Mouse (Mus musculus) T-helper 2 cell (primary cell): Measurements from ENCODE around the gene Clec3b.

Experiments used
- in situ Hi-C: fragments of 300-600 bp; cut with MboI, MseI; formaldehyde crosslinking; loops from one replicate; pipeline ENCODE4 v1.15.1; 2025; ENCODE audit warnings: high pct_unique_total_duplicates

The Clec3b gene

GRCm38 (mm10) chr9:123152026-123152425 is 1.3 kb downstream of the Clec3b start:
- in situ Hi-C loops = loop anchor here (10.0 kb wide), 1 partner anchor 293 kb away; no protein-coding TSS in a partner anchor

- in situ Hi-C loops = loop anchor here (10.0 kb wide), 1 partner anchor 292 kb away; no protein-coding TSS in a partner anchor
Measured at GRCm38 (mm10) chr9:123153121-123153520, 2.4 kb downstream of the Clec3b start.

GRCm38 (mm10) chr9:123156910-123157361 is 6.2 kb downstream of the Clec3b start:
- in situ Hi-C loops = loop anchor here (10.0 kb wide), 1 partner anchor 288 kb away; no protein-coding TSS in a partner anchor

GRCm38 (mm10) chr9:123157699-123158098 is 7.0 kb downstream of the Clec3b start:
- in situ Hi-C loops = loop anchor here (10.0 kb wide), 1 partner anchor 287 kb away; no protein-coding TSS in a partner anchor

- in situ Hi-C loops = loop anchor here (10.0 kb wide), 1 partner anchor 287 kb away; no protein-coding TSS in a partner anchor
Measured at GRCm38 (mm10) chr9:123158125-123158836, 7.5 kb downstream of the Clec3b start.

- in situ Hi-C loops = loop anchor here (10.0 kb wide), 1 partner anchor 285 kb away; no protein-coding TSS in a partner anchor
Measured at GRCm38 (mm10) chr9:123159330-123159729, 8.6 kb downstream of the Clec3b start.

- in situ Hi-C loops = loop anchor here (5.0 kb wide), 1 partner anchor 91 kb away; no protein-coding TSS in a partner anchor
Measured at GRCm38 (mm10) chr9:123161792-123162191, 11.0 kb downstream of the Clec3b start.

GRCm38 (mm10) chr9:123162985-123163694 is 12.4 kb downstream of the Clec3b start:
- in situ Hi-C loops = loop anchor here (5.0 kb wide), 1 partner anchor 89 kb away; no protein-coding TSS in a partner anchor

GRCm38 (mm10) chr9:123165781-123166443 is 15.2 kb downstream of the Clec3b start:
- in situ Hi-C loops = no loop called here

GRCm38 (mm10) chr9:123173760-123174159 is 23.0 kb downstream of the Clec3b start:
- in situ Hi-C loops = no loop called here

- in situ Hi-C loops = no loop called here
Measured at GRCm38 (mm10) chr9:123174356-123174755, 23.6 kb downstream of the Clec3b start.

GRCm38 (mm10) chr9:123177380-123178048 is 26.8 kb downstream of the Clec3b start:
- in situ Hi-C loops = no loop called here

GRCm38 (mm10) chr9:123180003-123180402 is 29.3 kb downstream of the Clec3b start:
- in situ Hi-C loops = no loop called here

GRCm38 (mm10) chr9:123183226-123183625 is 32.5 kb downstream of the Clec3b start:
- in situ Hi-C loops = no loop called here

- in situ Hi-C loops = no loop called here
Measured at GRCm38 (mm10) chr9:123185546-123185945, 34.8 kb downstream of the Clec3b start.

- in situ Hi-C loops = no loop called here
Measured at GRCm38 (mm10) chr9:123186151-123186550, 35.4 kb downstream of the Clec3b start.

GRCm38 (mm10) chr9:123187589-123187988 is 36.8 kb downstream of the Clec3b start:
- in situ Hi-C loops = no loop called here

- in situ Hi-C loops = no loop called here
Measured at GRCm38 (mm10) chr9:123188271-123188670, 37.5 kb downstream of the Clec3b start.

GRCm38 (mm10) chr9:123200116-123200515 is 49.4 kb downstream of the Clec3b start:
- in situ Hi-C loops = no loop called here

- in situ Hi-C loops = no loop called here
Measured at GRCm38 (mm10) chr9:123206526-123206925, 55.8 kb downstream of the Clec3b start.

- in situ Hi-C loops = no loop called here
Measured at GRCm38 (mm10) chr9:123206948-123207347, 56.2 kb downstream of the Clec3b start.
